Mouse (Mus musculus) heart, postnatal 36 days (tissue): ENCODE measurements around the gene Mboat1. TPM values are rescaled to one million over a fixed set of nuclear protein-coding genes. Genes with fewer than 3 reads are reported as not detected.

Experiments used
- DNase-seq, 2 experiments: peaks; one replicate each; pipeline ENCODE4 v3.0.0; 2021 to 2022
- intact Hi-C: fragments of 180-260 bp; cut with DNase I; formaldehyde crosslinking; loops from one replicate; pipeline ENCODE4 v1.15.1; 2025
- total RNA-seq, 2 experiments: library from RNA; stranded (reverse); gene quantifications; 2 replicates each; pipeline ENCODE4 v1.2.3; 2021

The Mboat1 gene
- total RNA-seq, 2 experiments from 2014 or later: 1.2 TPM

DNA sequence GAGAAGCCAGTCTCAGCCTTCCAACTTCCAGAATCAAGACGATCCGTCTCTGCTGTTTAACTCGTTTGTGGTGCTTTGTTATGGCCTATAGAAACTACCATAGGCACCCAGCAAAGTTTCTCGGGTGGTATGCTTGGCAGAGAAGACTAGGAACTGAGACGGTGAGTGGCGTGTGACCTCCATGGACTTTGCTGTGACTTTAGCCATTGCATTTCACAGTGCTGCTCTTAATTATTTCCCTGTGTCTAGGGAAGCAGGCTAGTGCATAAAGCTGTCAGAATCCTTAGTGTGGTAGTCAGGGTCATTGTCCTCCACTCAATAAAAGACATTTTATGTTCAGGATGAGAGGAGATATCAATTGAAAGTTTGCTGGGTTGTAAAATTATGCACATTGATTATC lies 49.3 kb downstream of the Mboat1 start:
- DNase-seq: no peak
- intact Hi-C loops: no loop called here

DNA sequence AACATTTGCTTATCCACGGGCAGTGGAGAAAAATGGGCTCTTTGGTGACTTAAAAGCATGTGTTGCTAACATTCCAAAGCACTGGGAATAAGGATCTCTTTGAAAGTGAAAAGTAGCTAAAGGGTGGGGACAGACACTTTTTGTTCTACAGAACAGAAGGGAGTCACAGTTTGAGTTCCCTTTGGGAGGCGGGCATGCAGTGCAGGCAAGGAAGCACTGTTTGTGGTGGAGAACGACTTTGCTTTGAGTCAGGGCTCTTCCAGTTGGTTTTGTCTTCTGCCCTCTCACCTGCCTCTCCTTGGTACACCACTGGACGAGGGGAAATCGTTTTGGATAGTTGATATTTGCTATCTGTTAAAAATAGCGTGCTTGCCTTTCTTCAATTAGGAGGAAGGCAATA lies 49.7 kb downstream of the Mboat1 start:
- intact Hi-C loops: no loop called here
- DNase-seq: no peak

DNA sequence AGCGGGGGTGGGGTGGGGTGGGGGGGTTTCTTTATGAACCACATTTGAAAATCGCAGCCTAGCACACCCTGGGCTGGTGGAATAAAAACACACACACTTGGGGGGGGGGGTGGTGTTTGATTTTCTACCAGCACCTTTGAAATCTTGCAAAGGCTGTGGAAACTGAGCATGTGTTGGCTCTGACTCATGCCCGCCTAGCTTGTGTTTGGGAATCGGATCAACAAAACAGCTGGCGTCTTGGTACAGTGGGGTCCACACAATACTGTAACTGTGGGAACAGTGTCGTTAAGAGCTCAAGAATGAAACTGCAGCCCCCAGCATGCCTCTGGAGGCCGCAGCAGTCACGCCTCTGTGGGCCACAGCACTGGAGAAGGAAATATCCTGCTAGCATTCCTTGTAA lies 50.2 kb downstream of the Mboat1 start:
- intact Hi-C loops: no loop called here
- DNase-seq: no peak

DNA sequence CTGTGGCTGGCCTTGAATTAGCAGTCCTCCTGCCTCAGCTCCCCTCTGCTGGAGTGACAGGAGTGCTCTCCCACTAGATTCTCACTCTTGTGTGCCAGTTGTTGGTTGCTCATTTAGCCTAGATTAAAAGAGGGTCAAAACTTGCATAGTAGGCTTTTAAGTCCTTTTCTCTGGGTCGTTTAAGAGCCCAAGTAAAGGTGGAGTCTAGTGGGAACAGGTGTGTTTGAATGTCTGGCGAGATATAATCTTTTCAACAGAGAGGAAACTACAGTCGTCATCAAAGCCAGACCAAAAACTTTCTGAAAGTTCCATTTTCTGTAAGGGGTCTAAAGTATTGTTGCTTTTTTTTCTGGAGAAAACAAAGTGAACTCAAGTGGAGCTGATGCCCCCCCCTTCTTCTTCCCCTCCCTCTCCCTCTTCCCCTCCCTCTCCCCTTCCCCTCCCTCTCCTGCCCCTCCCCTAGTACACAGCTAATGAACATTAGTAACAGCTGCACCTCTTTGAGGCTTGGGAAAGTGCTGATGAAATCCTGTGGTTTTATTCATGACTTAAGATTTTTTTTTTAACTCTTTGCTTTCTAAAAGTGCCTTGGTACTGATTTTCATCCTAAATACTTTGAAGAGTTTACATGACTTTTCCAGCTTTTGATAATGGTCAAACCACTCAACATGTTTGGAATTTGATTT lies 55.9 kb downstream of the Mboat1 start:
- no peak for DNase-seq
- intact Hi-C loops: no loop called here

DNA sequence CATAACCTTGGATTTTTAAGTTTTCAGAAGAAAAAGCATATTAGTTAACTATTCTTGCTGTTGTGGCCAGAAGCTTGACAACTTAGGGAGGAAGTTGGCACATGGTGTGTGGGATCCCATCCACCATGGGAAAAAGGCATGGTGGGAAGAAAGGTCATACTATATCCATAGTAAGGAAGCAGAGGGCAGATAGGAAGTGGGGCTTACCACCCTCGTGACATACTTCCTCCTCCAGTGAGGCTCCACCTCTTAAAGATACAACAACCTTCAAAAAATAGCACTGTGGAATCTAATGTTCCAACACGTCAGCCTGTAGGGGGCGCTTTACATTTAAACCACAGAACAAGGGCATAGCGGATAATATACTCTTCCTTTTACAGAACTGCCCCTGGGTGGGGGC lies 57.1 kb downstream of the Mboat1 start:
- DNase-seq: no peak
- intact Hi-C loops: no loop called here

DNA sequence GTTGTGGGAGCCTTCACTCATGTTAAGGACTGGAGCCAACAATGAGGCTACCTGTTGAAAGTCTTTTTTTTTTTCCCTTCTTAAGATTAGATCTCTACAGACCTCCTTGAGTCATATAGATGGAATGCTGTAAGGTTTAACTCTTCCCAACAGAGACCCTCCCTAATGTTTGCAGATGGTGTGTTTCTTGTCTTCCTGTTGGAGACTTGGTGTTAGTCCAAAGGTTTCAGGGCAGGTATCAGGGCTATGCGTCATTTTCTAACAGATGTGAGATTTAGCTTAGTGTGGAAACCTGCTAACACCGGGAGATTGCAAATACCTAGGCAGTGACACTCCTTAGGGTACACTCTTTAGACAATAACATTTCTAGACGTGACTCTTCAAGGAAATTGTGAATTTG lies 58.5 kb downstream of the Mboat1 start:
- intact Hi-C loops: no loop called here
- no peak for DNase-seq

DNA sequence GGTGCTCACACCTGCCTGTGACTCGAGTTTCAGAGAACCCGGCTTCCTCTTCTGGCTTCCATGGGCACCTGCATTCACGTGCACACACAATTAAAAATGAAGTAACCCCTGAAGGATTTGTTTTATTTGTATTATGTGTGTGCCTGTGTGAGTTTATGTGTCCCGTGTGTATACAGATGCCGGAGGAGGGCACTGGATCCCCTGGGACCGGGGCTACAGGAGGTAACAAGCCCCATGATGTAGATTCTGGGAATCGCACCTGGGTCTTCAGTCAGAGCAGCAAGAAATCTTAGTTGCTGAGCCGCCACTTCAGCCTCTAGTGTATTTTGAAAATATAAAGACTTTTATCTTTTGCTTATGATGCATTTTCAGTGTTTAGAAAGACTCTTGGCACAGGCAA lies 60.4 kb downstream of the Mboat1 start:
- no peak for DNase-seq
- intact Hi-C loops: no loop called here

DNA sequence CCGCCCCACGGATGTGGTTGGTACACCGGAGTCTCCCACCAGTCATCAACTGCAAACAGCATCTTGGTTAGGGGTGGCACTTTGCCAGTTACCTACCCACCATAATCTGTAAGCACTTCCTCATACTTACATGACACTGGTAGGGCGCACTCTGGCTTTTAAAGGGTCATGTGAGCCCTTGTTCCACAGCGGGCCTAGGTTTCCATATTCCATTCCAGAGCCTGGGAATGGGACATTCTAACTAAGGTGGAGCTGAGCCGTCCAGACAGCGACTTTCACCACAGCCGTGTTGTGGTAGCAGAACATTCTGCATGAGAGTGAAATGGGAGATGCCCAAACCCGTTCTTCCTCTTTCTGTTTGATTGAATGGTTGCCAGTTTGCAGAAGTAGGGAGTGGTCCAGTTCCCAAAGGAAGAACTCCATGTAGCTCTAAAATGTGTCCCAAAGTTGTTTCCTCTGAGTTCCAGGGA lies 61.8 kb downstream of the Mboat1 start:
- intact Hi-C loops: no loop called here
- peak in 1 of 2 experiments; percentile 10 for DNase-seq

DNA sequence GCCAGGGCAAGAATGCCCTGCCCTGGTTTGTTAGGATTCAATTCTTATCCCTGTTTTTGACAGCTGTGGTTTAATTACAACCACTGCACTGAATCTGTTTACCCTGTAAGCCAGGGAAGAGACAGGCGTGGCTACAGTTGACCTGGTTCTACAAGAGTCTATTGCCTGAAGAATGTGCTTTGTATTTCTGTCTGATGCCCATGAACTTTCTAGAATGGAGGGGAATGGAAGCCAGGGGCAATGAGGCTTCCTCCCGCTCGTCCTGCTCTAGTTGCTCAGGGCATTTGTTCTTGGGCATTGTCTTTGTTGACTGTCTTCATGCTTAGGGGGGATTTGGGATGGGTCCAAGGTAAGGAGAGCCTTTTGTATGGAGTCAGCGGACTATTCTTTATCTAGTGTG lies 63.5 kb downstream of the Mboat1 start:
- DNase-seq: no peak
- intact Hi-C loops: no loop called here

DNA sequence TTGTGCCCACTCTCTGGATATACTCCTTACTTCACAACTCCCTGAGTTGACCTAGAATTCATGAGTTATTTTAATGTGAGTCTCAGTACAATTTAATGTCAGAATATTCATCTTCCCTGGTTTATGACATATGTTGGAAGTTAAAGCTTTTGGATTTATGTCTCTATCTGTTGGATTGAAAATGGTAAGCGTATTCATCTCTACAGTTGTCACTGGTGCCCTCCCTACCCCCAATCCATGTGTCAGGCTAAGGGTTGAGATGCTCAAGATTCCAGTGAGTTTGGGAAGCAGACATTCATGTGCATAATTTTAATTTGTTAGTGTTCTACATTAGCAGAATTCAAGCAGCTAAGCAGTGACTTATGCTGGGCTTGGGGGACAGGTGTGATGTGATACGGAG lies 64.4 kb downstream of the Mboat1 start:
- intact Hi-C loops: no loop called here
- DNase-seq: no peak

DNA sequence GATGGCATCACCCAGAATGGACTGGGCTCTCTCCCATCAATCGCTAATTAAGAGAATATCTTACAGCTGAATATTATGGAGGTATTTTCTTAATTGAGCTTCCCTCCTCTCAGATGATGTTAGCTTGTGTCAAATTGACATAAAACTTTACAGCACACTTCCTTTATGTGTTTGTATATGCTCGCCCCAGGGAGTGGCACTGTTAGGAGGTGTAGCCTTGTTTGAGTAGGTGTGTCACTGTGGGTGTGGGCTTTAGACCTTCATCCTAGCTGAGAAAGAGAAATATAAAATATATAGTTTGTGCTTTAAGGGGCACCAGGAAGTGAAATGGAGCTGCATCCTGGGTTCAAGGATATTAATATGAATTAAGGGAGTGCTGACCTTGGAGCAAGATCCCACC lies 66.7 kb downstream of the Mboat1 start:
- no peak for DNase-seq
- intact Hi-C loops: no loop called here

DNA sequence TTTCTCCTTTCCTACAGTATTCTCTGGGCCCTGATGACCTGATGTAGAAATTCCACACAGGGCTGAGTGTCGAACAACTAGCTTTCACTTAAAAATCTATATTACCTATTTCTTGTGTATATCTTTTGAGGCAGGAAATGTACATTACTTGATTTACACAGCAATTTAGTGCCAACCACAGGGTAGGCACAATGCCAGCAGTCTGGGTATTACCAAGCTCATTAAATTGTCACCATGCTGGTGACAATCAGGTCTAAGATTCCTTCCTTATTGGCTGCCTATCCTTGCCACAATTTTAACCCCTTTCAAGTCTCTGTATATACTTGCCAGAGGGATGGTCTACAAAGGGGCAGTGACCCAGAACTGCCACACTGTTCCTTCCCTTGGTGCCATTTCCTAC lies 71.9 kb downstream of the Mboat1 start:
- DNase-seq: no peak
- intact Hi-C loops: no loop called here

DNA sequence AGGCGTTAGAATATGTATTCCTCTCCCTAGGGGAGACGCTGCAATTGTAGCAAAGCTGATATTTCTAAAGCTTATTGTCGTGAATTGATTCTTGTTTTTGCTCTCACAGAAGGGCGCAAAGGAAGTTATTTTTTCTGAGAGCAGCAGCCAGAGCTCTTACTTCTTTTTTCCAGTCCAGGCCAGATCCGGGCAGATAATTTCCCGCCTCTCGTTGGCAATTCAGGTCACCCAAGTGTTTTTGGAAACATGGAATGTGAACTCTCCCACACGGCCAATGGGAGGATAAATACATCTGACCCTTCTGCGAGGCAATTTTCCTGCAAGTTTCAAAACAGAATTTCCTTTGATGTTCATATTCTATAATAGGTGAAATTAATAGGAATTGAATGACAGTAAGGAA lies 77.0 kb downstream of the Mboat1 start:
- intact Hi-C loops: no loop called here
- no peak for DNase-seq

DNA sequence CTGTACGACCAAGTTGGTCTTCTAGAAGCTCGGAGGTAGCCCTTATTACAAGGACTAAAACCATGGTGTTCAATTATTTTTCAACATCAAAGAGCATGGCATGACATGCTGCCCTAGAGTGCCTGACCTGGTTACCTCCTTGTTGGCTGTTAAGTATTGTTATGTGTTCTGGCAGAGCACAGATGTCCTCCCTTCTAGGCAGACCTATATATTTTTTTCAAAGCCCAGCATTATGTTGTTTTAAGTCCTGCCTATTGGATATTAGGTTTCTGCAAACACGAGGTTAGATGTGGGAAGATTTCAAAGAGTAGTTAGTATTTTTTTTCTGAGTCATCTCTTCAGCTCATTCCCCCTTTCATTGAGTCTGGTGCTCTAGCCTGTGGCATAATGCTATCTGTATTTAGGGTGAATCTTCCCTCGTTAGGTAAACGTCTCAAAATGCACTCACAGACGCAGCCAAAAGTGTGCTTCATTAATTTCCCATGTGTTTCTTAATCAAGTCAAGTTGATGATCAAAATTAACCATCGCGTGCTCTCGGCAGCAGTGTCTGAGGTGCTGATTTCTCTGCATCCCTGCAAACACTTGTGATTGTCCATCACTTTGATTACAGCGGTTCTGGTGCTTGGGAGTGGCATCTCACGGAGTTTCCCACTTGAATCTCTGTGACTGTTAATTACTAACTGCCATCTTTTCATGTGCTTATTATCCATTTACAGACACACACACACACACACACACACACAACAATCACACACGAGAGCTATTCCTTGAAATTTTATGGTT lies 81.5 kb downstream of the Mboat1 start:
- intact Hi-C loops: no loop called here
- DNase-seq: no peak

DNA sequence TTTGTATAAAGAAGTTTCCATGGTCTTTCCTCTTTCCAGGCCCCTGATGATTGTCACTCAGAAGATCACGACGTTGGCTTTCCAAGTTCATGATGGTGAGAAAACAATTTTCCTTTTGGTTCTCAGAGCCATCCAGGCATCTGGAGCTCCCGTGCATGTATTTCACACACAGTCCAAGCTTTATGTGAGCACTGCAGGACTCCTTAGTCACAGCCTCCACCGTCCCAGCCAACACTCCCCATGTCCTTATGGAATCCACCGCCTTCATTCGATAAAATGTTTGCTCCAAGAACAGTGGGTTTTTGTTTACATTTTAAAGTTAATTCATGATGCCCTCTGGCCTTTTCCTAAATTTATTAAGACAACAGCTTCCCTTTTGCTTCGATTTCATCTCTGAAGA lies 83.3 kb downstream of the Mboat1 start:
- intact Hi-C loops: no loop called here
- no peak for DNase-seq

DNA sequence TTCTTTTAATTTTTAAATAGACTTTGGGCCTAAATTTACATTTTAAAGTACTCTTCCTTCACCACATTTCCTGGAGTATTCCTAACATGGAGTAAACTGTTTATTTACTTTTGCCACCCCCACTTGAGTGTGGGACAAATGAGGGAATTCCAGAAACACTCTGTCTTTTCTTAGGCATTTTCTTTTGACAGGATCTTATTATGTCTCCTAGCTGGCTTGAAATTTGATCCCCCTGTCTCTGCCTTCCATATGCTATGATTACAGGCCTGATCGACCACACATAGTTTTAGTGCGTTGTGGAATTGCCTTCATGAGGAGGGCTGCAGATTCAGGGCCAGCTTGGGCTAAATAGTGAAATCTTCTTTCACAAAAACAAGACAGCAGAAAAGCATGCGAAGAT lies 85.0 kb downstream of the Mboat1 start:
- intact Hi-C loops: no loop called here
- DNase-seq: no peak

DNA sequence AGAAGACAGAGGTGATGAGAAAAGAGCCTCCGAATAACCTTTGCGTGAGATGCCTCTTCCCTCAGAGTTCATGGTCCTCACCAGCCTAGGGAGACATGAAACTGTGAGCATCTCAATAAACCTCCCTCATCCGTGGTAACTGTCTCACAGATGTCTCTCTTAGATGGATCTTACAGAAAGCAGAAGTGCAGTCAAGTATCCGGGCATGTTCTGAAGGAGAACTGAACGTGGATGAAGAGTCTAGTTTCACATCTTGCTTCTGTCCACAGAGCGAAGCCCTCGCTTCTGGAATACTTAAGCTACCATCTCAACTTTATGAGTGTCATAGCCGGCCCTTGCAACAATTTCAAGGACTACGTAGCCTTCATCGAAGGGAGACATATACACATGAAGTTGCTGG lies 87.8 kb downstream of the Mboat1 start:
- no peak for DNase-seq
- intact Hi-C loops: no loop called here

DNA sequence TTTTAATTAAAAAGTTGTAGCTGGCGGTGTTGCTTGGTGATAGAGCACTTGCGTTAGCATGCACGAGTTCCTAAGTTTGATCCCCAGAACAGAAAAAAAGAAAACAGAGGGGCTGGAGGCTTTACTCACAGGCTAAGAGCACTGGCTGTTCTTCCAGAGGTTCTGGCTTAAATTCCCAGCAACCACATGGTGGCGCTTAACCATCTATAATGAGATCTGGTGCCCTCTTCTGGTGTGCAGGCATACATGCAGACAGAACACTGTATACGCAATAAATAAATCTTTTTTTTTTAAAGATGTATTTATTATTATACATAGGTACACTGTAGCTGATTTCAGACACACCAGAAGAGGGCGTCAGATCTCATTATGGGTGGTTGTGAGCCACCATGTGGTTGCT lies 88.4 kb downstream of the Mboat1 start:
- intact Hi-C loops: no loop called here
- DNase-seq: no peak

DNA sequence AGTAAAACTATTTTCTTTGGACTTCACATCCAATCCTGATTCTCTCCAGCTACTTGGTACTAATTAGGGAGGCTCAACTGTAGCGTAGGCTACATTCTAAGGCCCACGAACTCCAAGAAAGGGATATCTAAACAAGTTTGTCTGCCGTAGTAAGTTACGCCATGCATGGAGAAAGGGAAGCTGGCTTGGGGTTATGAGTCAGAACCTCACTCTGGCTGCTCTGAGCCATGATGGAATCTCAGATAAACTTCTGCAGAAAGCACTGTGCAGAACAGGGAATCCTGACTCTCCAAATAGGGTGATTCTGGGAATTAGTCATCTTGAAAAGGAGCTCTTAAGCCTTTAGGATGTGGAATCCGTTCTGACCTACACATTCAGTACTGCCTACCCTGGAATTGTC lies 92.5 kb downstream of the Mboat1 start:
- no peak for DNase-seq
- intact Hi-C loops: no loop called here

DNA sequence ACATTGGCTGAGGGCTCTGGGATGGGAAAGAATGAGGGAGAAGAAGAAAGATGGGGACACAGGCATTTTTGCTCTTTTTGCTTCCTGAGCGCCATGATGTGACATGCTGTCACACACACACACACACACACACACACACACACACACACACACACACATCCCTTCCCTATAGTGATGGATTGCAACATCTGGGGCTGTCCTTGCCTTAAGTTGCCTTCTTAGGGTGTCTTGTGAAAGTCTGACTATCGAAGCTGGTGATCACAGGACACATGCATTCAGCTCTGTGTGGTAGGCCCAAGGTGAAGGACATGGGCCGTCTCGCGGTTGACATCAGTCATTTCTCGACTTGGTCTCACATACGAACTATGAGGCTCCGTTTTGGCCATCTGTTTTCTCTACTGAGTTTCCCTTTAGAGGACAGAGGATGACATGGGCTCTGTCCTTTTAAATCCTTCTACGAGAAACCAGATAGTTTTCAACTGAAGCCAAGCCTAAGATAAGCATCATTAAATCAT lies 93.4 kb downstream of the Mboat1 start:
- intact Hi-C loops: no loop called here
- DNase-seq: no peak

DNA sequence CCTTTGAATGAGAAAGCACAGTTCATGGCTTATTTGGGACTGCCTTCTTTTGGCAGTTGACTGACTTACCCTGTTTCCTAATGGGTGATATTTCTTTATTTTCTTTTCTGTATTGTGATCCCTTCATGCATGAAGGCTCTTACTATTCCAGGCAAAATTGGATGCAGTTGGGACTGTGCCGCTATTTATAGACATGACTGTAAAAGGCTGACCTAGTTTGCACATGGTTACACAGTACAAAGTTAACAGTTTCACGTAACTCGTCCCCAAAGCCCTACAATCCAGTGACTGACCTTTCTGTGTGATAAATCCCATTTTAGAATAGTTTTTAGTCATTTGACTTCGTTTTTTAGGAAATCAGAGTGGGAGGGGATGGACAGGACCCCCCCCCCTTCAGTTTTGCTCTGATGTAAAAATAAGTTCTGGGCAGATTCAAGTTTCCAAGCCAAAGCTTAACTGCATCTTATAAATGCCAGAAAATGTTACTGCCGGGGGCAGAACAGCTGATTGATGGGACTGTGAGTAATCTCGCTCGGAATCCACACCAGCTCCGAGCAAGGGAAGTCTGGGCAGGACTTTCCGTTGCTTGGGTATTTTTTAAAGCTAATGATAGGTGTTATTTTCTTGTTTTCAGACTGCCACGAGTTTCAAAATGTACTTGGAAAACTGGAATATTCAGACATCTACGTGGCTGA lies 98.9 kb downstream of the Mboat1 start:
- peak in 1 of 2 experiments; percentile 9 for DNase-seq
- intact Hi-C loops: no loop called here

DNA sequence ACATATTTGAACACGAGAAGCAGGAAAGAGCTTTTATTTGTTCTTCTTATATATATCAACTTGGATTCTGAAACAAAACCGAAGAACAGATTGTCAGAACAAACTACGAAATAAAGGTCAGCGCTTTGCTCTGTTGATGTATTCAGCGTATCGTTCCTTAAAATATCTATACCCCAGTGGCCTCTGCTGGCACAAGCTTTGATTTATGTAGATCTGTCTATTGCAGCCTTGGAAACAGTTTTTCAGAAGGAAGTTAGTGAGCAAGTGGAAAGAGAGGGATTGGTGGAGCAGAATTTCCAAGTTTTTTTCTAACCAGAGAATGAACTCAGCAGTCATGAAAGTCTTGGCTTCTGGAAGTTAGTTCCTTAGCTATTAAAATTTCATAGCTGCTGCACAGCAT lies 103.1 kb downstream of the Mboat1 start:
- DNase-seq: no peak
- intact Hi-C loops: no loop called here
